Mouse (Mus musculus): ENCODE measurements around the gene Top2a. TPM values are rescaled to one million over a fixed set of nuclear protein-coding genes. Genes with fewer than 3 reads are reported as not detected.

Gene Top2a
- total RNA-seq, 2 experiments from 2014 or later, result 0.87 to 1.3 TPM

DNA sequence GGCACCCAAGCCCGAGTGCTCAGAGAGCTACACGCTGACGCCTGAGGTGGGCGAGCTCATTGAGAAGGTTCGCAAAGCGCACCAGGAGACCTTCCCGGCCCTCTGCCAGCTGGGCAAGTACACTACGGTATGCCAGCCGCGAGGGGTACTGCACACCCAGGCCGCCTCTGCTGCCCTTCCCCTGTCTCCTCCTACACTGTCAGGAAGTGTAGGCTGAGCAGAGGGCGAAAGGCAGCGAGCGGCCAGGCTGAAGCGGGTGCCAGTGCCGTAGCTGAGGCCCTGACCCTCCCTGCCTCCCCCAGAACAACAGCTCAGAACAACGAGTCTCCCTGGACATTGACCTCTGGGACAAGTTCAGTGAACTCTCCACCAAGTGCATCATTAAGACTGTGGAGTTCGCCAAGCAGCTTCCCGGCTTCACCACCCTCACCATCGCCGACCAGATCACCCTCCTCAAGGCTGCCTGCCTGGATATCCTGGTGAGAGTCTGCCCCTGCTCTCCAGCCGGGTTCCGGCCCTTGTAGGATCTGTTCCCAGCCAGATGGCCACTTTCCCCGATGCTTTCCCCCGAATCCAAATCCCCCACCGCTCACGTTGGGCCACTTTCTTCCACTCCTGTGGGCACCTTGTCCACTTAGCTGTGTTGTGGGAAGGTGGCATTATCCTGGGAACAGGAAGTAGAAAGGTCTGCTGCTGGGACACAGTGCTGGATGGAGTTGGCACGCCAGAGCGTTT lies 53.6 kb downstream of the Top2a start:
- DNase-seq (ENCODE audit: low spot score in 2 of 2), result no peak
- intact Hi-C loops (cut with DNase I), result loop anchor here (5.0 kb wide), 1 partner anchor 108 kb away; the partner anchor contains the start of gene Wipf2

DNA sequence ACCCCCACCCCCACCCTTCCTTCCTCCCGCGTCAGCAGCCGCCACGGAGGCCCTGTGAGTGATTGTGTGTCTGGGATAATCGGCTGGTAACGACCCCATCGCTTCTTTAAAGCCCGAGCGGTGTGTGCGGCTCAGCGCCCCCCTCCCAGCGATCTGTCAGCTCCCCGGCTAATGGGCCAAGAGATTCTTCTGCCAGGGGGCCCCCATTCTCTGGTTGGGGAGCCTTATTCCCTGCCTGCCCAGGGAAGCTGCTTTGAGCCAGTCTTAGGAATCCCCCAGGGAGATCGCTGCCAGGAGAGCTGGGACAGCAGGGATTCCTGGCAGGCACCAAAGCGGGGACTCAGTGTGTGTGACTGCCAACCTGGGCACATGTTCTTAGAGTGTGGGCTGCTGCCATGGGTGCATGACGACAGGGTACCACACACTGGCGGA lies 54.5 kb downstream of the Top2a start:
- intact Hi-C loops (cut with DNase I), result no loop called here
- DNase-seq (ENCODE audit: low spot score in 2 of 2), result peak; percentile 67 to 94

GRCm38 (mm10) chr11:98968716-98969495 lies 55.1 kb downstream of the Top2a start:
- intact Hi-C loops (cut with DNase I), result no loop called here
- DNase-seq (ENCODE audit: low spot score in 2 of 2), result no peak

DNA sequence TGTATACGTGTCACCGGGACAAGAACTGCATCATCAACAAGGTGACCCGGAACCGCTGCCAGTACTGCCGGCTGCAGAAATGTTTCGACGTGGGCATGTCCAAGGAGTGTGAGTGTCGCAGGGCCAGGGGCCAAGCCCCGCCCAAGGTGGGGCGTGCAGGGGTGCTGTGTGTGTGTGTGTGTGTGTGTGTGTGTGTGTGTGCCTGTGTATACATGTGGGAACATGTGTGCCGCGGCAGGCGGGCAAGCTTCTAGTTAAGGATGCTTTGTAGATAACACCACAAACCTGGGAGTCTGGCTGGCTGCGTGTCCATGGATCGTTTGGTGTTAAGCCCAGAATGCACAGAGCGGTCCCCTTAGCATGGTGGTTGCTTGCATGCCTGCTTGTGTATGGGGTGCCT lies 55.9 kb downstream of the Top2a start:
- intact Hi-C loops (cut with DNase I), result no loop called here
- no peak for DNase-seq (ENCODE audit: low spot score in 2 of 2)

DNA sequence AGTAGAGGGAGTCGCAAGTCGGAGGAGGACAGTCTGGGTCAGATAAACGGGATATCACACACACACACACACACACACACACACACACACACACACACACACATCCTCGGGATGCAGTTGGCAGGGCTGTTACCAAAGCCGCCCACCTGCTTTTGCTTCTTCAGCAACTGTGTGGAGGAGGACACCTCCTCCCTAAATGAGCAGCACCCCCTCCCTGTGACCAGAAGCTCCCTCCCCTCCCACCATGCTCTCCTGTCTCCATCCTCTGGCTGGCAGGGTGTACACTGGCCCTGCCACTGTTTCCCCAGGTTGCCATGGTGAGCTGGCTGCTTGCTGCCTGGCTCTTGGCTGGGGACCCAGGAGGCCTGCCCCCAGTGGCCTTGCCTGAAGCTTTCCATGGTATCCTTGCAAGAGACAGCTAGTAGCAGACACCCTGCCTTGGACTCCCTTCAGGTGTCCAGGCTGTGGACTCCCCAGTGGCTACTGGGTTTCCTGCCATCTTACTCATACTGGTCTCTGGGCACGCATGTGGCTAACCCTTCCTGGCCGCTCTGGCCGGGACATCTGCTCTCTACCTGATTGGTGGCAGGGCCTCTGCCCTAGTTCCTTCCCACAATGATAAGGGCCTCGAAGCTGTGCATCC lies 57.4 kb downstream of the Top2a start:
- intact Hi-C loops (cut with DNase I), result loop anchor here (1.0 kb wide), 1 partner anchor 26 kb away; no protein-coding TSS in a partner anchor
- DNase-seq (ENCODE audit: low spot score in 2 of 2), result peak; percentile 72 to 82

DNA sequence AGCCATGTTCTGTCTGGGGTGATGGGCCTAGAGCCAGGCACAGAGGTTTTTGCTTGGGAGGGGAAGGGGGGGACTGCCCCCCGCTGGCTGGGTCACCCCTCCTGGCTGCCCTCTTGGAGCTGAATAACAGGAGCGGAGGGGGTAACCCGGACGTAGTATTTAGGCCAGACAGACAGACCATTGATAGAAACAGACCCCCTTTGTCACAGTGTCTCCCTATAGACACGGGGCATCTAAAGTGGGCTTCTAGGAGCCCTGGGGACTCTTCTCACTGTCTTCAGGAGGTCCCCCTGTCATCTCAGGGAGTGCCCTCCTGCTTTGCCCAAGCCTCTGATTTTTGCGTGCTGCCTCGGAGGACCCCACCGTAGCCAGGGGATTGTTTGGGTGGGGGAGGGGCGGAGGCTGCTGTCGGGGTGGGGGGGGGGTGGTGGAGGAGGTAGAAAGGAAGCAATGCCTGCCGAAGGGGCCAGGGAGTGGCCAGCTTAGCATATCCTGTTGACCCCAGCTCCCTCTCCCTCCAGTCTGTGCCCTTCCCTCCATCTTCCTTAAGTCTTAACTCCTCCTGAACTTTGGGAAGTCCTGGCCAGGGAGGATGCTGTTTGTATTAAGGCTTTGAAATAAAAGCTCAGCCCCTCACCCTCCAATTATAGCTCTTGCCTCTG lies 58.4 kb downstream of the Top2a start:
- intact Hi-C loops (cut with DNase I), result loop anchor here (1.0 kb wide), 1 partner anchor 25 kb away; no protein-coding TSS in a partner anchor
- no peak for DNase-seq (ENCODE audit: low spot score in 2 of 2)

DNA sequence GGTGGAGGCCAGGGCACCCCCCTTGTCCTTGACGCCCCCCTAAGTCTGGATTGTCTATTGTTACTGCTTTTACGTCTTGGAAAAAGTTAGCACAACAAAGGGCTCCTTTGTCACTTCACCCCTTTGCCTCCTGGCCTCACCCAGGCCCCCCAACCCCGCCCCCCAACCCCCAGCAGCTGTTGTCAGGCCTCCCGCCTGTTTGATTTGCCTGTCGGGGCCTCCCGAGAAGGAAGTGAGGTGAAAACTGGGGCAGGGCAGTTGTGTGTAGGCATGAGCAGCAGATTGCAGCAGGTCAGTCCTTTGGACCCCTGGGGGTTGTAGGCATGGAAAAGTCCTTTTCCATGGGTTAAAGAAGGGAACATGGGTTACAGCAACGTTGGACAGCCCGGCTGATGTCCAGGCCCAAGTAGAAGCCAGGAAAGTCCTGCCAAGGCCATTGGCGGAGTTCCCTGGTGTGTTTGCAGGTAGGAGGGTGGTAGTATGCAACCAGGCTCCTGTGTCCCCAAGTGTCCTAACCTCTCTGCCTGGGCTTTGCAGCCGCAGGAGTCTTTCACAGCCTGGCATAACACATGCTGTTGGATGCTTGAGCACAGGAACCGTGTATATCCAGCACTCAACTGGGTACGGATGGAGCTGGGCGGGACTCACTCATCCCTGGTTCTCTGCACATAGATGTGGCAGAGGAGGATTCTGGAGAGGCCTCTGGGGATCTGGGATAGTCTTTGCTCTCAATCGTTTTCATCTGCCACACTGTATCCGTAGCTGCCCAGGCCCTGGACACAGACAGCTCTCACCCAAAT lies 59.2 kb downstream of the Top2a start:
- intact Hi-C loops (cut with DNase I), result no loop called here
- DNase-seq (ENCODE audit: low spot score in 2 of 2), result peak in 1 of 2 experiments; percentile 2

DNA sequence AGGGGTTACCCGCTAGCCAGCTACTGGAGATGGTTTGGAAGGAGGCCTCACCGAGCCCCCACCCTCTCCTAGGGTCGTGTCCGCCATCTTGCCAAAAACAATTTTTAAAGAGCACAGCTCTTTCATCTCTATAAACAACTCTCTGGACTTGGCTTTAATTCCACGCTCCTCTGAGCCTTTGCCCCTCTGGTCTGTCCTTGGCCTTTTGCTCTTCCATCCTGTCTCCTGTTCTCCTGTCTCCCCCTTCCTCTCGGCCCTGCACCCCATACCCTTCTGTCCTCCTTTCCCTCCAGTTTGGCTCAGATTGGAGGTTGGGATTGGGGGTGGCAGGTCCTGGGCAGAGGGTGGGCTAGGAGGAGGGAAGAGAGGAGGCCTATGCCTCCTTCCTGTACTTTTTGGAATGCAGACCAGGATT lies 59.8 kb downstream of the Top2a start:
- DNase-seq (ENCODE audit: low spot score in 2 of 2), result no peak
- intact Hi-C loops (cut with DNase I), result no loop called here

DNA sequence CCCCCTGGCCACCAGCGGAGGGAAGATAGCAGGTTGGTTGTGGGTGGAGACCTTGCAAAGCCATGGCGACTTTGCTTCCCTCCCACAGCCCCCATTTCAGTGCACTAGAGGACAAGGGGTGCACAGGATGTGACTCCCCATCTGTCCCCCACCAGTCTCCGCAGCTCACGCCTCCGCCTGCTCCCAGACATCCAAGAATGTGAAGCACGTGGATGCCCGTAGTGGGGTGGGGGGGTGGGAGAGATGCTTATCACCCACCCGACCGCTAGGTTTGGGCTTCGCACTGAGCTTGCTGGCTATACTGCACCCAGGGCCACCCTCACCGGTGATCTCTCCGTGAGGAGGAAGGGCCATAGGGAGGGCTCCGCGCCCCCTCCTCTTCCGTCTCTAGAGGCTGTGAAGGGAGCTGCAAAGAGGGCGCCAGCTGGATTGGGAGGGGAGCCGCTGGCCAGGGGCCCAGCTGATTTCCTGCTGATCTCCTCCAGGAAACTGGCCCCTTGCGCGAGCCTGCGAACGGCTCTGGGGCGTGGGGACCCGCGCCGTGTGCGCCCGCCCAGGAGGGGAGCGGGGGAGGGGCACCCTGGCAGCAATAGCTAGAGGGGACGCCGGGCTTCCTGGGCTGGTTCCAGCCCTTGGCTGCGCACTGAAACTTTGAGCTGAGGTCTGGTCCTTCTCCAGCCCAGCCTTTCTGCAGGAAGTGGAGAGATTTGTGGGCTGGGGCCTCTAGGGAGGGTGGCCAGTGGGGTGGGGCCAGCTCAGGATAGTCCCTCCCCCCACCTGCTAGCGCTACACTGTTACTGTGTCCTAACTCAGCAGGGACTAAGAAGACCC lies 60.6 kb downstream of the Top2a start:
- peak in 1 of 2 experiments; percentile 39 for DNase-seq (ENCODE audit: low spot score in 2 of 2)
- intact Hi-C loops (cut with DNase I), result no loop called here

- intact Hi-C loops (cut with DNase I), result no loop called here
- DNase-seq (ENCODE audit: low spot score in 2 of 2), result no peak
These were observed 61.4 kb downstream of the Top2a start for GRCm38 (mm10) chr11:98962421-98963095.

DNA sequence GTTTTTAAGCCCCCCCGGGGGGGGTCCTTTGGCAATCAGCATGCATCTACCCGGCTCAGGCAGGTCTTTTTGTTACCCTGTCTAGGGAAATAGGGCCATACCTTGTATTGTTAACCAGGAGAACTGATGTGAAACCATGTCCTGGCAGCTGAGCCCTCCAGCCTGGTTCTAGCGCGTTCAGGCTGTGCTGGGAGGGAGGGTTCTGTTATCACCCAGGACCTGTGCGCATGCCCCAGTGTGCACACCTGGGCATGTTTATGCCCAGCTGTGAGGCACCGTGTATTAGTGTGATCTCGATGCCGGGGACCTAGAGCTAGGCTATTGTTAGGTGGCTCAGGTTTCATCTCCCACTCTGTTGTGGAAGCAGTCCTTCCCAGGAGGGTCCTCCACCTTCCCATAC lies 62.2 kb downstream of the Top2a start:
- intact Hi-C loops (cut with DNase I), result no loop called here
- DNase-seq (ENCODE audit: low spot score in 2 of 2), result no peak

DNA sequence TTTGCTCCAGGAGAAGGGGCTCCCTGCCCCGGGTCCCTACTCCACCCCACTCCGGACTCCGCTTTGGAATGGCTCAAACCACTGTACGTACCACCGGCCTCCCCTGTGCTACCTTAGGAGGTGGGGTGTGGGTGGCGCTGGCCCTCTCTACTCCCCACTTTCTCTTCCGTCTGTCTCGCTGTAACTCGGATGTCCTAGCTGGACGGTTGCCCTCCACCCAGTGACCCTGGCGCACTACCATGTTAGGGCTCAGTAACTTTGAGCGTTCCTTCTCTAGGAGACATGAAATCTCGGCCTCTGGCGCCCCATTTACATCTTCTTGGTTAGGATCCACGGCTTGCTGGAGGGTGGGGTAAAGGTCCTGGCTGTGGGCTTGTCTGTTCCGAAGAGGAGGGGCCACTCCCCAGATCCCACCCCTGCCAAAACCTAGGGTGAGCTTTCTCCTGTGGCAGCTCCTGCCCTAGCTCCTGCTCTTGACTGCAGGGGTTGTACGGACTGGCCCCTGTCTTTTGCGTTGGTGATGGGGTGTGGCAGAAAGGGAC lies 62.9 kb downstream of the Top2a start:
- DNase-seq (ENCODE audit: low spot score in 2 of 2), result no peak
- intact Hi-C loops (cut with DNase I), result no loop called here

DNA sequence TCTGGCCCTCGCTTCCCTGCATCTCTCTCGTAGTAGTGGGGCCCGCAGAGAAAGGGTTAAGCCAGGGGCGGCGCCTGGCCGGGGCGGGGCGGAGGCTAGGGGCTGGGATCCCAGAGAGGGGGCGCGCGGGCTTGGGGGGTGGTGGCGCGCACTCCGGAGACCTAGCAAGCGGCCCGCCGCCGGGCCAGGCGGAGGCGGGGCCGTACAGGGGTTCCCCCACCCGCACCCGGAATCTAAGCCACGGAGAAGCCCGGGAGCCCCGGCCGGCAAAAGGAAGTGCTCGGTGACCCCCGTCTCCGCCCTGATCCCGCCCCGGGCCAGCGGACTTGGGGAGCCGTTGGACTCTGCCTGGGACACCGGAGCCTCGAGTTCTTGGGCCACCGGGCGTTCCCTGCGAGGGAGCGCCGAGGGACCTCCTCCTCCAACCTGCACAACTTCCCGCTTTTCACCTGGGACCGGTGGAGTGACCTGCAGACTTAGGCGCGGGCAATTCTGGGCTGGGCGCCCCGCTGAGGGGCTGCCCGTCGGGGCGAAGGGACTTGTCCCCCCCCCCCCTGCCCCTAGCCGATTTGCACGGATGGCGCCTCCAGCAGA lies 63.6 kb downstream of the Top2a start:
- intact Hi-C loops (cut with DNase I), result no loop called here
- DNase-seq (ENCODE audit: low spot score in 2 of 2), result no peak

GRCm38 (mm10) chr11:98959437-98960312 lies 64.3 kb downstream of the Top2a start:
- intact Hi-C loops (cut with DNase I), result no loop called here
- peak; percentile 72 to 86 for DNase-seq (ENCODE audit: low spot score in 2 of 2)

GRCm38 (mm10) chr11:98956340-98956739 lies 67.6 kb downstream of the Top2a start:
- intact Hi-C loops (cut with DNase I), result no loop called here

GRCm38 (mm10) chr11:98955707-98956235 lies 68.2 kb downstream of the Top2a start:
- no peak for DNase-seq (ENCODE audit: low spot score in 2 of 2)
- intact Hi-C loops (cut with DNase I), result no loop called here

More at GRCm38 (mm10) chr11:98956340-98956739, 67.6 kb downstream of the Top2a start:
- DNase-seq (ENCODE audit: low spot score in 2 of 2), result no peak

All from left cerebral cortex, postnatal 25 days (tissue).